Mouse (Mus musculus) inflammation-experienced regulatory T-cells, adult 16 weeks (primary cell): Measurements from ENCODE around the gene Psmc1. TPM values are rescaled to one million over a fixed set of nuclear protein-coding genes. Genes with fewer than 3 reads are reported as not detected.

Experiments used
- polyA plus RNA-seq: library from polyadenylated mRNA; unstranded; fragments of 100-300 nt; shearing (Covaris generic); gene quantifications from one replicate; pipeline ENCODE4 v1.2.1, GENCODE M21; 2017

The Psmc1 gene
- 198 TPM for polyA plus RNA-seq

DNA sequence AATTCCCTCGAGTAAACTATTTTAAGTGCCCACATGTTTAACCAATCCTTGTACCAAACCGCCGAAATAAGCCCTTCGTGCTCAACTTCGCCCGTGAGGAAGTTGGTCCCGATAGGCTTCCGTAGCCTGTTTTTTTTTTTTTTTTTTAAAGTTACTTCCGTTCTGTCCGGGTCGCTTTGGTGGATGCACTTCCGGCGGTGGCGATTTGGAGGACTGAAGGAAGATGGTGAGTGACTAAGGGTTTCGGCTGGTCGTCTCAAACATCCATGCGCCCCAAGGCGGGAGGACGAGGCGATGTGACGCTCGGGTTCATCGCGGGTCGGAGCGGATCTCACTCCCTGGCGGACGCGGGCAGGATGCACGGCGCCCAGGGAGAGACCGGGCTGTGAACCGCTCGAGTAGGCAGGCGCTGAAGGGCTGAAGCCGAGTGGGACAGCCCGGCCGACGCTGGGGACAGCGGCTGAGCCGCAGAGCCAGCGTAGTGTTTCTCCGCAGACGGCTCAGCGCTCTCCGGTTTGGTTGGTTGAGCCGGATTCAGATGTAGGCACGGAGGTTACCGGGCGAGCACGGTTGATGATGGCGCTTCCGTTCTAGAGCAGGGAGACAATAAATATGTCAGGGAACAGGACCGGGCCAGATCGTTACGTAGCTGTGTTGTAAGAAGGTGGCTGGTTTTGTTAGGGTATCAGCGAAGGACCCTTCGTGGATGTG, at the start of gene Psmc1:
Gene Psmc1, plus strand, starts transcription at position 169 of the 711 bp plus-strand sequence.

GRCm38 (mm10) chr12:100159261-100159975, 49.5 kb downstream of the Psmc1 start, which contains the start of gene Nrde2:
Gene Nrde2, minus strand, starts transcription at chr12:100159653.

Other genes starting within 250 kb of the Psmc1 start
- gene Efcab11, start 225.7 kb upstream of the Psmc1 start, polyA plus RNA-seq, result 1.4 TPM
- gene Tdp1, start 225.6 kb upstream of the Psmc1 start, polyA plus RNA-seq, result 40.2 TPM
- 0.26 TPM for gene Kcnk13, start 145.7 kb upstream of the Psmc1 start, polyA plus RNA-seq
- gene Nrde2, start 49.5 kb downstream of the Psmc1 start, polyA plus RNA-seq, result 36.4 TPM
- 1,511 TPM for gene Calm1, start 89.3 kb downstream of the Psmc1 start, polyA plus RNA-seq